Comparison of ENCODE assay signal across 17 mouse cellular contexts in the genomic region with DNA sequence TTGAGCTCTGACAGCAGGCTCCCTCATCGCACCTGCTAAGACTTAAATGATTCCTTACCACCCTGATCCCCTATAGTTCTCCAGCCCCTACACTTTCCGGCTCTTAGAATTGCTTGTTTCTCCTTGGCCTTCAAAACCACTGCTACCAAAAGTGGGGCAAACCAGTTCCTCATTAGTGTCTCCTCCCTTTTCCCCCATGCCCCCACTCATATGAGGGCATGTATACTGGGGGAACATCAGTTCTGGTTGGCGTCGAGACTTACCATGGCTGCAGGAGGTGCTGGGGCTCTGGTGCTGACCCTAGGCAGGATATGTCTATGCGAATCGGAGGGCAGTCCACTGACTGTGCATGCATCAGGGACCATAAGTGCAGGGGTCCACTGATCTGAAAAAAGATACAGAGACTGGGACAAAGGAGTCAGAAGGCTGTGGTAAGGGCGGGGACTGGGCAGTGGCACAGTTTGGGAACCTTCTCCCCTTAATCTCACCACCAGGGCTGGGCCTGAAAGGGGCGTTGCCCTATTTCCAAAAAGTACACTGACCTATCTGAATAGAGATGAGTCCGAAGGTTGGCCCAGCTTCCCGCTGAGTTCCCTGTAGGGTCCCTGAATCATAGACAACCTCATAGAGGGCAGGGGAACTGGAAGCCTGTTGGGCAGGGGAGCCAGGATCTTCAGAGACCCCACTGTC. TPM values are rescaled to one million over a fixed set of nuclear protein-coding genes. Genes with fewer than 3 reads are reported as not detected.
A peak's percentile ranks its signal among the peaks of the same experiment; 100 is the strongest.
DNase-seq lines count a peak whose midpoint lies in the region; ATAC-seq and TF ChIP-seq lines count a peak whose summit lies in the region.
"Had no signal": no experiment of that assay in that cellular context is flagged by ENCODE, and none has a peak within 500 bp of the region (broad histone marks: within the 10 kb centered on the region; RNA-seq: fewer than 3 reads in every experiment).

No protein-coding gene starts in this region.

- H3K36me3 ChIP-seq in liver, embryonic 11.5 days (ENCODE audit: control insufficient read depth, insufficient read depth, low read length) = no peaks in the 10 kb centered on the region
- H3K36me3 ChIP-seq in liver, postnatal 0 days (replicated peaks; ENCODE audit: insufficient read depth, low read length) = no peaks in the 10 kb centered on the region
- H3K36me3 ChIP-seq in liver, embryonic 13.5 days = no peaks in the 10 kb centered on the region
- no peaks in the 10 kb centered on the region for H3K36me3 ChIP-seq in stomach, embryonic 16.5 days (ENCODE audit: control insufficient read depth, insufficient read depth, low read length)
- H3K36me3 ChIP-seq: neural tube, embryonic 15.5 days had no signal

- no peaks in the 10 kb centered on the region for H3K27me3 ChIP-seq in liver, embryonic 11.5 days (replicated peaks; ENCODE audit: control insufficient read depth, insufficient read depth, low read length)
- H3K27me3 ChIP-seq in liver, postnatal 0 days (ENCODE audit: insufficient read depth, low read length) = no peaks in the 10 kb centered on the region
- H3K27me3 ChIP-seq in liver, embryonic 13.5 days = no peaks in the 10 kb centered on the region
- no peaks in the 10 kb centered on the region for H3K27me3 ChIP-seq in stomach, embryonic 16.5 days (ENCODE audit: control insufficient read depth, insufficient read depth, low read length)
- H3K27me3 ChIP-seq: neural tube, embryonic 15.5 days had no signal

- H3K4me3 ChIP-seq in liver, embryonic 11.5 days (ENCODE audit: low read depth, low read length) = no peak overlapping the region
- H3K4me3 ChIP-seq in liver, postnatal 0 days (ENCODE audit: low read depth, low read length) = no peak overlapping the region
- H3K4me3 ChIP-seq in liver, embryonic 13.5 days (replicated peaks) = no peak overlapping the region
- peak overlapping the region; percentile 44 for H3K4me3 ChIP-seq in stomach, embryonic 16.5 days (replicated peaks; ENCODE audit: low read length)
- H3K4me3 ChIP-seq: neural tube, embryonic 15.5 days had no signal

- ATAC-seq in liver, embryonic 11.5 days (replicated peaks; ENCODE audit: low FRiP score) = peak; percentile 21; the same call in 1 of the 2 replicates
- ATAC-seq in liver, postnatal 0 days = no peak
- peak; percentile 55; the same call in 1 of the 2 replicates for ATAC-seq in erythroid progenitor cell, adult 5-6 weeks (replicated peaks; ENCODE audit: low FRiP score, poor library complexity, severe bottlenecking)
- ATAC-seq in liver, embryonic 13.5 days (ENCODE audit: low read depth) = peak; percentile 8; the same call in 1 of the 2 replicates
- ATAC-seq in stomach, embryonic 16.5 days (ENCODE audit: insufficient read depth, low FRiP score) = no peak
- no peak for ATAC-seq in cerebellum, adult (ENCODE audit: insufficient number of reproducible peaks, low FRiP score, low TSS enrichment)
- ATAC-seq: CD4-positive, CD25-positive, alpha-beta regulatory T cell, adult 4 months; forebrain, postnatal 0 days had no signal

- H3K4me2 ChIP-seq in liver, embryonic 11.5 days = no peak overlapping the region
- no peak overlapping the region for H3K4me2 ChIP-seq in liver, postnatal 0 days (ENCODE audit: low read depth, low read length)
- no peak overlapping the region for H3K4me2 ChIP-seq in liver, embryonic 13.5 days
- peak overlapping the region; percentile 64; the same call in 1 of the 2 replicates for H3K4me2 ChIP-seq in stomach, embryonic 16.5 days (ENCODE audit: low read depth, low read length)

- no peak for DNase-seq in liver, embryonic 11.5 days (ENCODE audit: low spot score)
- no peak for DNase-seq in liver, postnatal 0 days
- no peak for DNase-seq in liver, embryonic 13.5 days
- no peak for DNase-seq in gastrocnemius, adult 18-20 months (ENCODE audit: low spot score)
- DNase-seq: adrenal gland, adult 8-10 months; cerebellum, adult 8-10 months; forebrain, postnatal 0 days; gastrocnemius, postnatal 14 days; lung, embryonic 14.5 days had no signal

- no peaks in the 10 kb centered on the region for H3K9me3 ChIP-seq in liver, embryonic 11.5 days (ENCODE audit: control insufficient read depth, low read length)
- H3K9me3 ChIP-seq in liver, postnatal 0 days (ENCODE audit: low read length) = no peaks in the 10 kb centered on the region
- no peaks in the 10 kb centered on the region for H3K9me3 ChIP-seq in liver, embryonic 13.5 days (replicated peaks)
- H3K9me3 ChIP-seq in stomach, embryonic 16.5 days (replicated peaks; ENCODE audit: control insufficient read depth, low read length) = no peaks in the 10 kb centered on the region
- H3K9me3 ChIP-seq: neural tube, embryonic 15.5 days had no signal

- H3K4me1 ChIP-seq in liver, embryonic 11.5 days (replicated peaks; ENCODE audit: control insufficient read depth, insufficient read depth, low read length) = peaks cover 7% of the 10 kb centered on the region; the same call in 1 of the 2 replicates
- peaks cover 24% of the 10 kb centered on the region for H3K4me1 ChIP-seq in liver, postnatal 0 days (ENCODE audit: insufficient read depth)
- H3K4me1 ChIP-seq in liver, embryonic 13.5 days (replicated peaks) = peaks cover 29% of the 10 kb centered on the region
- peaks cover 14% of the 10 kb centered on the region; the same call in 1 of the 2 replicates for H3K4me1 ChIP-seq in stomach, embryonic 16.5 days (ENCODE audit: control insufficient read depth, insufficient read depth, low read length)

- H3K27ac ChIP-seq in liver, embryonic 11.5 days (ENCODE audit: low read depth, low read length) = no peak overlapping the region
- H3K27ac ChIP-seq in liver, postnatal 0 days (ENCODE audit: low read depth) = no peak overlapping the region
- H3K27ac ChIP-seq in liver, embryonic 13.5 days = no peak overlapping the region
- no peak overlapping the region for H3K27ac ChIP-seq in stomach, embryonic 16.5 days (ENCODE audit: low read length)
- H3K27ac ChIP-seq: neural tube, embryonic 15.5 days had no signal

- TF ChIP-seq EP300 in liver, postnatal 0 days (IDR thresholded peaks at IDR 0.05; ENCODE audit: low read depth) = no peak

- TF ChIP-seq CTCF in liver, postnatal 0 days (IDR thresholded peaks at IDR 0.05; ENCODE audit: low read depth) = no peak

- WGBS in liver, embryonic 11.5 days = 80% methylated on average over 10 of the region's 10 CpGs
- WGBS in liver, postnatal 0 days (ENCODE audit: insufficient replicate concordance) = 69% methylated on average over 10 of the region's 10 CpGs
- 61% methylated on average over 10 of the region's 10 CpGs for WGBS in liver, embryonic 13.5 days (ENCODE audit: insufficient replicate concordance)
- whole genome bisulfite sequencing in stomach, embryonic 16.5 days = 83% methylated on average over 10 of the region's 10 CpGs

- no peak overlapping the region for H3K9ac ChIP-seq in liver, embryonic 11.5 days (ENCODE audit: low read depth, low read length)
- H3K9ac ChIP-seq in liver, postnatal 0 days (replicated peaks) = no peak overlapping the region
- no peak overlapping the region for H3K9ac ChIP-seq in liver, embryonic 13.5 days
- peak overlapping the region; percentile 23; the same call in 1 of the 2 replicates for H3K9ac ChIP-seq in stomach, embryonic 16.5 days (ENCODE audit: low read length)
- H3K9ac ChIP-seq: forebrain, postnatal 0 days; neural tube, embryonic 15.5 days had no signal

RNA-seq across cellular contexts. Expression of gene Creb3l4, which starts 1.5 kb away (rescaled TPM):
- 0.82 and 2.2 TPM in 2 replicates for polyA plus RNA-seq in liver, embryonic 11.5 days (2014; fragmentation: Nextera tagmentation; extraction: Ambion mirVana)
- 0.15 and 0.41 TPM in 2 replicates for polyA plus RNA-seq in liver, postnatal 0 days (2015; fragmentation: Nextera tagmentation; extraction: Ambion mirVana)
- not detected in 2 replicates for total RNA-seq in erythroid progenitor cell, adult 5-6 weeks (2015; ENCODE audit: low replicate concordance)
- not detected in 2 replicates for total RNA-seq in erythroid progenitor cell, adult 5-6 weeks (2017; ENCODE audit: low replicate concordance)
- polyA plus RNA-seq in liver, embryonic 13.5 days (2015; fragmentation: Nextera tagmentation; extraction: Ambion mirVana) = 0.36 and 0.41 TPM in 2 replicates
- polyA plus RNA-seq in stomach, embryonic 16.5 days (2015; fragmentation: Nextera tagmentation; extraction: Ambion mirVana) = 28.9 and 34.4 TPM in 2 replicates
- not detected for total RNA-seq in gastrocnemius, adult 18-20 months (2021)
- total RNA-seq: heart, postnatal 25 days; layer of hippocampus, postnatal 14 days; monocyte, adult 5-6 weeks had no signal

RNA-seq across cellular contexts. Expression of gene Slc39a1, which starts 6.2 kb away (rescaled TPM):
- polyA plus RNA-seq in liver, embryonic 11.5 days (2014; fragmentation: Nextera tagmentation; extraction: Ambion mirVana) = 48.7 and 57.5 TPM in 2 replicates
- polyA plus RNA-seq in liver, postnatal 0 days (2015; fragmentation: Nextera tagmentation; extraction: Ambion mirVana) = 41.7 and 54.0 TPM in 2 replicates
- 2.1 and 5.0 TPM in 2 replicates for total RNA-seq in erythroid progenitor cell, adult 5-6 weeks (2015; ENCODE audit: low replicate concordance)
- 2.2 and 7.4 TPM in 2 replicates for total RNA-seq in erythroid progenitor cell, adult 5-6 weeks (2017; ENCODE audit: low replicate concordance)
- 31.6 and 34.1 TPM in 2 replicates for polyA plus RNA-seq in liver, embryonic 13.5 days (2015; fragmentation: Nextera tagmentation; extraction: Ambion mirVana)
- 101 and 122 TPM in 2 replicates for polyA plus RNA-seq in stomach, embryonic 16.5 days (2015; fragmentation: Nextera tagmentation; extraction: Ambion mirVana)
- 10 to 100 TPM; 38.9 to 40.7 TPM for total RNA-seq in gastrocnemius, adult 18-20 months (2021)

RNA-seq across cellular contexts. Expression of gene Jtb, which starts 10.4 kb away (rescaled TPM):
- polyA plus RNA-seq in liver, embryonic 11.5 days (2014; fragmentation: Nextera tagmentation; extraction: Ambion mirVana) = 97.8 and 100.0 TPM in 2 replicates
- polyA plus RNA-seq in liver, postnatal 0 days (2015; fragmentation: Nextera tagmentation; extraction: Ambion mirVana) = 68.7 and 74.3 TPM in 2 replicates
- total RNA-seq in erythroid progenitor cell, adult 5-6 weeks (2015; ENCODE audit: low replicate concordance) = 10.9 and 46.5 TPM in 2 replicates
- 1.9 and 9.1 TPM in 2 replicates for total RNA-seq in erythroid progenitor cell, adult 5-6 weeks (2017; ENCODE audit: low replicate concordance)
- polyA plus RNA-seq in liver, embryonic 13.5 days (2015; fragmentation: Nextera tagmentation; extraction: Ambion mirVana) = 59.5 and 61.1 TPM in 2 replicates
- polyA plus RNA-seq in stomach, embryonic 16.5 days (2015; fragmentation: Nextera tagmentation; extraction: Ambion mirVana) = 92.3 and 104 TPM in 2 replicates
- 10 to 100 TPM; 73.7 to 75.0 TPM for total RNA-seq in gastrocnemius, adult 18-20 months (2021)

RNA-seq across cellular contexts. Expression of gene Crtc2, which starts 12.1 kb away (rescaled TPM):
- 12.5 and 14.8 TPM in 2 replicates for polyA plus RNA-seq in liver, embryonic 11.5 days (2014; fragmentation: Nextera tagmentation; extraction: Ambion mirVana)
- 6.6 and 7.9 TPM in 2 replicates for polyA plus RNA-seq in liver, postnatal 0 days (2015; fragmentation: Nextera tagmentation; extraction: Ambion mirVana)
- 10.8 and 14.3 TPM in 2 replicates for total RNA-seq in erythroid progenitor cell, adult 5-6 weeks (2015; ENCODE audit: low replicate concordance)
- 5.3 and 16.5 TPM in 2 replicates for total RNA-seq in erythroid progenitor cell, adult 5-6 weeks (2017; ENCODE audit: low replicate concordance)
- polyA plus RNA-seq in liver, embryonic 13.5 days (2015; fragmentation: Nextera tagmentation; extraction: Ambion mirVana) = 4.2 and 7.6 TPM in 2 replicates
- 18.2 and 21.1 TPM in 2 replicates for polyA plus RNA-seq in stomach, embryonic 16.5 days (2015; fragmentation: Nextera tagmentation; extraction: Ambion mirVana)
- total RNA-seq in gastrocnemius, adult 18-20 months (2021) = 10 to 100 TPM; 13.7 to 16.2 TPM

RNA-seq across cellular contexts. Expression of gene Dennd4b, which starts 23.2 kb away (rescaled TPM):
- polyA plus RNA-seq in liver, embryonic 11.5 days (2014; fragmentation: Nextera tagmentation; extraction: Ambion mirVana) = 4.9 and 7.5 TPM in 2 replicates
- polyA plus RNA-seq in liver, postnatal 0 days (2015; fragmentation: Nextera tagmentation; extraction: Ambion mirVana) = 2.0 TPM in 2 replicates
- 13.3 and 40.2 TPM in 2 replicates for total RNA-seq in erythroid progenitor cell, adult 5-6 weeks (2015; ENCODE audit: low replicate concordance)
- total RNA-seq in erythroid progenitor cell, adult 5-6 weeks (2017; ENCODE audit: low replicate concordance) = 3.2 and 13.5 TPM in 2 replicates
- 1.6 and 2.0 TPM in 2 replicates for polyA plus RNA-seq in liver, embryonic 13.5 days (2015; fragmentation: Nextera tagmentation; extraction: Ambion mirVana)
- 3.8 and 4.3 TPM in 2 replicates for polyA plus RNA-seq in stomach, embryonic 16.5 days (2015; fragmentation: Nextera tagmentation; extraction: Ambion mirVana)
- 10 to 100 TPM; 81.1 to 81.6 TPM for total RNA-seq in gastrocnemius, adult 18-20 months (2021)

Comparison
In these comparisons a context has a peak if more than half of its experiments do, and no peak if none do; other contexts are left out.
1. ATAC-seq: peak in liver, embryonic 11.5 days (single experiment), erythroid progenitor cell, adult 5-6 weeks (single experiment) and liver, embryonic 13.5 days (single experiment); none in liver, postnatal 0 days (single experiment), stomach, embryonic 16.5 days (single experiment) and cerebellum, adult (single experiment).